8 mouse cellular contexts compared by ENCODE assay signal in genomic region chr11:3137279-3137678, GRCm38 (mm10). TPM values are rescaled to one million over a fixed set of nuclear protein-coding genes. Genes with fewer than 3 reads are reported as not detected.
A peak's percentile ranks its signal among the peaks of the same experiment; 100 is the strongest.
DNase-seq lines count a peak whose midpoint lies in the region; ATAC-seq and TF ChIP-seq lines count a peak whose summit lies in the region.
"Not testable (repeated sequence)": the region's sequence is repeated elsewhere in the genome, so short reads cannot be mapped to it uniquely, and the experiment has no call there.

No protein-coding gene starts in this region.

- not testable (repeated sequence) for H3K36me3 ChIP-seq in embryonic facial prominence, embryonic 12.5 days; hindbrain, postnatal 0 days (ENCODE audit: insufficient read depth, low read length)

- 90% methylated on average over 4 of the region's 4 CpGs for WGBS in embryonic facial prominence, embryonic 12.5 days
- WGBS in hindbrain, postnatal 0 days: 93% methylated on average over 4 of the region's 4 CpGs

- not testable (repeated sequence) for H3K4me3 ChIP-seq in embryonic facial prominence, embryonic 12.5 days; hindbrain, postnatal 0 days (ENCODE audit: low read length); left cerebral cortex, adult 2 months

- not testable (repeated sequence) for H3K9ac ChIP-seq in embryonic facial prominence, embryonic 12.5 days; hindbrain, postnatal 0 days (replicated peaks; ENCODE audit: low read length)

- H3K9me3 ChIP-seq in embryonic facial prominence, embryonic 12.5 days: peaks cover 12% of the 10 kb centered on the region; the same call in 1 of the 2 replicates
- H3K9me3 ChIP-seq in hindbrain, postnatal 0 days (ENCODE audit: low read length): not testable (repeated sequence)

- not testable (repeated sequence) for H3K4me1 ChIP-seq in embryonic facial prominence, embryonic 12.5 days; hindbrain, postnatal 0 days (ENCODE audit: insufficient read depth, low read length)

- intact Hi-C loops in left cerebral cortex, adult 2 months (cut with DNase I): not testable (repeated sequence)

- not testable (repeated sequence) for H3K27ac ChIP-seq in embryonic facial prominence, embryonic 12.5 days; hindbrain, postnatal 0 days; left cerebral cortex, adult 2 months

- not testable (repeated sequence) for H3K4me2 ChIP-seq in embryonic facial prominence, embryonic 12.5 days (replicated peaks); hindbrain, postnatal 0 days (ENCODE audit: low read depth, low read length)

- not testable (repeated sequence) for TF ChIP-seq CTCF in hindbrain, postnatal 0 days (IDR thresholded peaks at IDR 0.05; ENCODE audit: low read depth); left cerebral cortex, adult 2 months (IDR thresholded peaks at IDR 0.05)

- H3K27me3 ChIP-seq in embryonic facial prominence, embryonic 12.5 days; hindbrain, postnatal 0 days (ENCODE audit: insufficient read depth, low read length): not testable (repeated sequence)

- ATAC-seq in embryonic facial prominence, embryonic 12.5 days (ENCODE audit: insufficient number of reproducible peaks, insufficient read depth, low FRiP score, low TSS enrichment): 0 out of 2 replicates have a peak, but pooled peaks have one; percentile 3
- ATAC-seq in hindbrain, postnatal 0 days: peak; percentile 15; the same call in 1 of the 2 replicates

- DNase-seq in R1 (ENCODE audit: low read depth, low spot score): peak; percentile 36
- peak; percentile 55 for DNase-seq in heart, adult 8-10 months (ENCODE audit: low spot score)
- DNase-seq in hindbrain, postnatal 0 days (ENCODE audit: low spot score): peak; percentile 17
- peak; percentile 57 to 61 for DNase-seq in left cerebral cortex, adult 2 months (ENCODE audit: extremely low spot score in 1 of 2, low spot score in 2 of 2)
- peak; percentile 44 for DNase-seq in lung, postnatal 14 days
- peak; percentile 49 for DNase-seq in ovary, postnatal 36 days (ENCODE audit: low spot score)
- peak; percentile 38 for DNase-seq in thymus, postnatal 4 days

RNA-seq across cellular contexts. Expression of gene Sfi1, which starts 56.0 kb away (rescaled TPM):
- 17.0 and 17.1 TPM in 2 replicates for polyA plus RNA-seq in embryonic facial prominence, embryonic 12.5 days (2016; fragmentation: Nextera tagmentation; extraction: Ambion mirVana)
- total RNA-seq in heart, adult 8-10 months (2022): 10 to 100 TPM; 12.9 to 27.4 (median 20.4) TPM
- 16.9 and 18.2 TPM in 2 replicates for total RNA-seq in hindbrain, postnatal 0 days (2014; rRNA removed)
- 9.5 and 9.9 TPM in 2 replicates for polyA plus RNA-seq in hindbrain, postnatal 0 days (2015; fragmentation: Nextera tagmentation; extraction: Ambion mirVana)
- total RNA-seq in left cerebral cortex, adult 2 months (2021): 10 to 100 TPM; 73.5 to 78.7 TPM
